Mouse (Mus musculus) telencephalon, adult 2 months (tissue): ENCODE measurements at regions not wholly inside any gene's neighbourhood (a gene's known extent, or its start where the extent isn't known, plus 50 kb on each side); places are given as distances from the start of the nearest gene placed in this dataset.

Source experiments
- DNase-seq: peaks from one replicate; pipeline ENCODE4 v3.0.0-alpha.2; 2011; ENCODE audit warnings: low read depth, low spot score

DNA sequence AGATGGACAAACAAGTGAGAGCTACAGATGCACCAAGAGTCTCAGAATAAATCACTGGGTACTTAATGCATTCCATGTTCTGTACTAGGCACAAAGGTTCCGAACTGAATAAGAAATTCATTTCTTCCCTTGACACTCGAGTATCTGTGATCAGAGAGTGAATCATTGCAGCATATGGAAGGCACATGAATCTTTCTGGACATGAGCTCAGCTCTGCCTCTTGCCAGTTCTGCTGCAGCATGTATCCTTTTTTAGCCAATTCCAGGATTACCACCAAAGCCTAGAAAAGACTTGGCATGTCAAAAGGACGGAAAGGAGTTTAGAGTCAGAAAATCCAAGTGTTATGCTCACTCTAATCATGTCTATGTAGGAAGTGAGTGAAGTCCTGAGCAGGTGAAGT lies 567.0 kb downstream of the Fam181b start:
- peak; percentile 15 for DNase-seq

DNA sequence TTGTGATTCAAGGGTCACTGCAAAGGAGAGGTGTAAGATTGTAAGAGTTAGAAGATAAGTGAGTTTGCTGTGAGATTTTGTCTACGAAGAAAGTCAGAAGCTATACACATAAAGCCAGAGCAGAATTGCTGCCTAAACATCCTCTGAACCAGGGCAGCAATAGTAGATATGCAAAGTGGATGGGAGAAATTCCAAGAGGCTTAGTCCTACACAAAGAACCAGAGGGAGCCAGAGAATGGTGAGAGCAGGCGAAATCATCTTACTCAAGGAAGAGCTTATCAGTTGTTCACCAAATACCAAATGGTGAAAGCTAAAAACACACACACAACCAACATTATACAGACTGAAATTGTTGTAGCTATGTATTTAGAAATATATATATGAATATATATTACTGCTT lies 586.1 kb downstream of the Fam181b start:
- no peak for DNase-seq

DNA sequence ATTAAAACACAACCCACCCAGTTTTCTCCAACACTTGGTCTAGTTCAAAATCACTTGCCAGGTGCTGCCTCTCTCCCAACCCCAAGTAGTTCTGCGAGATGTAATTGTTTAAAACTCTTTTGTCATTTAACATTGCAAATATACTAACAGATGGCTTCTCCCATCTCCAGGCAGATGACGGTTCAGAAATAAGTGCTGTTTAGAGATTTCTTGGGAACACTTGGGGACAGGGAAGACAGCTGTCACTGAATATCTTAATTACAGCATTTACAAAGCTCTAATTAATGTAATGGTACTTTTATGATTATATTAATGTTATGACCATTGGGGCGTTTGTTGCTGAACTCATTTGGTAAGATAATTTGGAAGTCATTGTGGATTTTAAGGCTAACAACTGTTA lies 592.2 kb downstream of the Fam181b start:
- peak; percentile 13 for DNase-seq

DNA sequence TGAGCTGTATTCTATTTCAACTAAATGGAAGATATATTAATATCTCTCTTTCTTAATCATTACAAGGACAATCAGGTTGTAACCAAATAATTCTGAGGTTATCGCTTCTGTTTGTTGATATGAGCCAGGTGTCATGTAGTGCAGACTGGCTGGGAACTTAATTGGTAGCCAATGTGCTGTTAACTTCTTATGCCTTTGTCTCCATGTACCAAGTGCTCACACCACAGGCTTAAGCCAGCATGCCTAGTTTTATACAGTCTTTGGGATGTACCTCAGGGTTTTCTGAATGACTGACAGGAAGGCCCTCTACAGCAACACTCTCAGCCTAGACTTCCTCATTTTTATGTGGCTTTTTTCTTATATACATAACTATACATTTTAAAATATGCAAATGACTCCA lies 592.8 kb downstream of the Fam181b start:
- DNase-seq: no peak
